11 mouse cellular contexts compared by ENCODE assay signal in genomic region chr13:53592755-53593154, GRCm38 (mm10).
DNase-seq lines count a peak whose midpoint lies in the region; ATAC-seq and TF ChIP-seq lines count a peak whose summit lies in the region.
"Had no signal": no experiment of that assay in that cellular context is flagged by ENCODE, and none has a peak within 500 bp of the region (broad histone marks: within the 10 kb centered on the region; RNA-seq: fewer than 3 reads in every experiment).

No protein-coding gene starts in this region.

- H3K4me3 ChIP-seq in hindbrain, embryonic 11.5 days (ENCODE audit: low read depth, low read length): no peak overlapping the region
- H3K4me3 ChIP-seq in hindbrain, embryonic 16.5 days (ENCODE audit: low read length): no peak overlapping the region
- H3K4me3 ChIP-seq in lung, postnatal 0 days (ENCODE audit: low read depth, low read length): no peak overlapping the region
- H3K4me3 ChIP-seq: heart, embryonic 15.5 days had no signal

- no peaks in the 10 kb centered on the region for H3K9me3 ChIP-seq in hindbrain, embryonic 11.5 days (ENCODE audit: control insufficient read depth, low read length)
- no peaks in the 10 kb centered on the region for H3K9me3 ChIP-seq in hindbrain, embryonic 16.5 days (ENCODE audit: control insufficient read depth, low read length)
- H3K9me3 ChIP-seq in lung, postnatal 0 days (ENCODE audit: low read length): no peaks in the 10 kb centered on the region
- H3K9me3 ChIP-seq: heart, embryonic 15.5 days had no signal

- no peak overlapping the region for H3K4me2 ChIP-seq in hindbrain, embryonic 11.5 days (replicated peaks; ENCODE audit: low read depth, low read length)
- no peak overlapping the region for H3K4me2 ChIP-seq in hindbrain, embryonic 16.5 days (ENCODE audit: low read length)
- no peak overlapping the region for H3K4me2 ChIP-seq in lung, postnatal 0 days (replicated peaks; ENCODE audit: low read depth, low read length)
- H3K4me2 ChIP-seq: heart, embryonic 15.5 days had no signal

- H3K36me3 ChIP-seq in hindbrain, embryonic 11.5 days (ENCODE audit: control insufficient read depth, insufficient read depth, low read length): no peaks in the 10 kb centered on the region
- H3K36me3 ChIP-seq in hindbrain, embryonic 16.5 days (ENCODE audit: control insufficient read depth, insufficient read depth, low read length): no peaks in the 10 kb centered on the region
- no peaks in the 10 kb centered on the region for H3K36me3 ChIP-seq in lung, postnatal 0 days (ENCODE audit: insufficient read depth, low read length)
- H3K36me3 ChIP-seq: heart, embryonic 15.5 days had no signal

- POLR2A ChIA-PET in Patski (lab: Charles Lee): no interaction called here

- no peak overlapping the region for H3K9ac ChIP-seq in hindbrain, embryonic 11.5 days (ENCODE audit: low read depth, low read length)
- no peak overlapping the region for H3K9ac ChIP-seq in hindbrain, embryonic 16.5 days (ENCODE audit: low read depth, low read length)
- no peak overlapping the region for H3K9ac ChIP-seq in lung, postnatal 0 days (replicated peaks; ENCODE audit: low read depth)
- H3K9ac ChIP-seq: heart, embryonic 15.5 days had no signal

- H3K4me1 ChIP-seq in hindbrain, embryonic 11.5 days (replicated peaks; ENCODE audit: control insufficient read depth, insufficient read depth, low read length): no peaks in the 10 kb centered on the region
- no peaks in the 10 kb centered on the region for H3K4me1 ChIP-seq in hindbrain, embryonic 16.5 days (ENCODE audit: control insufficient read depth, insufficient read depth, low read depth, low read length)
- H3K4me1 ChIP-seq in lung, postnatal 0 days (ENCODE audit: insufficient read depth, low read depth, low read length): no peaks in the 10 kb centered on the region
- H3K4me1 ChIP-seq: heart, embryonic 15.5 days had no signal

- no peaks in the 10 kb centered on the region for H3K27me3 ChIP-seq in hindbrain, embryonic 11.5 days (ENCODE audit: control insufficient read depth, insufficient read depth, low read length)
- no peaks in the 10 kb centered on the region for H3K27me3 ChIP-seq in hindbrain, embryonic 16.5 days (replicated peaks; ENCODE audit: control insufficient read depth, insufficient read depth, low read length)
- H3K27me3 ChIP-seq in lung, postnatal 0 days (replicated peaks; ENCODE audit: insufficient read depth, low read length): no peaks in the 10 kb centered on the region
- peaks cover 11% of the 10 kb centered on the region for H3K27me3 ChIP-seq in Patski
- H3K27me3 ChIP-seq: heart, embryonic 15.5 days had no signal

- CTCF ChIA-PET in Patski (lab: Charles Lee): no interaction called here

- in situ Hi-C loops in Patski (cut with MboI; ENCODE audit: low pct_unique_long_range_greater_than_20kb): no loop called here

- 12% methylated on average over 5 of the region's 5 CpGs for WGBS in hindbrain, embryonic 11.5 days
- WGBS in hindbrain, embryonic 16.5 days: 10% methylated on average over 5 of the region's 5 CpGs
- WGBS in lung, postnatal 0 days: 10% methylated on average over 5 of the region's 5 CpGs

- no peak for TF ChIP-seq EP300 in lung, postnatal 0 days (IDR thresholded peaks at IDR 0.05)

- peak; percentile 45 for TF ChIP-seq CTCF in lung, postnatal 0 days (IDR thresholded peaks at IDR 0.05)
- peak; percentile 60 for TF ChIP-seq CTCF in Patski (IDR thresholded peaks at IDR 0.05)

- H3K27ac ChIP-seq in hindbrain, embryonic 11.5 days (ENCODE audit: low read depth, low read length): no peak overlapping the region
- no peak overlapping the region for H3K27ac ChIP-seq in hindbrain, embryonic 16.5 days (ENCODE audit: low read depth, low read length)
- no peak overlapping the region for H3K27ac ChIP-seq in lung, postnatal 0 days (ENCODE audit: low read length)
- H3K27ac ChIP-seq: heart, embryonic 15.5 days had no signal

- DNase-seq in hindbrain, embryonic 11.5 days (ENCODE audit: low spot score): peak; percentile 53
- DNase-seq in lung, postnatal 0 days (ENCODE audit: low spot score): peak; percentile 7
- DNase-seq in lung, postnatal 4 days: no peak
- DNase-seq in Patski (ENCODE audit: low read depth, low spot score): no peak
- DNase-seq in embryo, embryonic 10.5 days (ENCODE audit: low spot score): peak; percentile 65
- DNase-seq in cerebellum, adult 11-12 months: no peak
- no peak for DNase-seq in c-Kit-positive CD71-positive TER-119-positive erythroid progenitor cells, embryonic 14.5 days (ENCODE audit: low spot score)
- DNase-seq: cerebellum, adult 2 months; thymus, postnatal 14 days had no signal

- ATAC-seq in hindbrain, embryonic 11.5 days (ENCODE audit: low FRiP score): no peak
- ATAC-seq in hindbrain, embryonic 16.5 days: no peak
- ATAC-seq in lung, postnatal 0 days: no peak
- ATAC-seq in Patski: no peak

Comparison
In these comparisons a context has a peak if more than half of its experiments do, and no peak if none do; other contexts are left out.
1. DNase-seq: peak in hindbrain, embryonic 11.5 days (single experiment), lung, postnatal 0 days (single experiment) and embryo, embryonic 10.5 days (single experiment); none in lung, postnatal 4 days (0 of 2), Patski (single experiment), cerebellum, adult 11-12 months (single experiment) and c-Kit-positive CD71-positive TER-119-positive erythroid progenitor cells, embryonic 14.5 days (single experiment).